Mouse (Mus musculus): Measurements from ENCODE around the gene 3110082I17Rik.
"Not testable (repeated sequence)": the region's sequence is repeated elsewhere in the genome, so short reads cannot be mapped to it uniquely, and the experiment has no call there.

3110082I17Rik gene

DNA sequence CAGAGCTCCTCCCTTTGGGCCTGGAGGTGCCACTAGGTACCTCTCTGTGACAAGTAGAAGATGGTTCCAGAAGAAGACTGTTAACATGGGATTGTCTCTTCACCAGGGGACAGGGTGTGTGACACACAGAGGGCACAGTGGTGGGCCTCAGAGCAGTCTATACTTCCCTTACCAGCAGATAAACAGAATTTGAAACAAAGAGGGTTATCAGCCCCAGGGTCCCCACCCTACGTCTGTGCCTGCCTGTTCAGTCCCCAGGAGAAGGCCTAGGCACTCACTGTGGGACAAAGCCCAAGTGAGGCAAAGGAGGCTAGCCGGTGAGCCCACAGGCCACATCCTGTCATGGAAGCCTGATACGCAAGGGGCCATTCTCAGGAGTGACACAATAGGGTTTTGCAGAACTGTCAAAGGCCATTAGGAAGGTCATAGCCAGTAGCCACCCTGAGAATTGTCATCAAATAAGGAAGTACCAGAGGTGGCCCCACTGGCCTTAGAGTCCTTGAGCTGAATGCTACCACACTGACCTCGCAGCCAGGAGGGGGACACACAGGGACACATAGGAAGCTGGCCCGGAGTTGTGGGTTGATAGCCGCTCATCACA lies 55.4 kb downstream of the 3110082I17Rik start, which contains the start of gene C130050O18Rik:
Gene C130050O18Rik, plus strand, starts transcription at position 480 of the 601 bp plus-strand sequence.
- in situ Hi-C loops (cut with MboI; ENCODE audit: low pct_unique_long_range_greater_than_20kb in 1 of 2, low sequenced_read_pairs in 2 of 2, unreplicated experiment in 1 of 2): no loop called here

- in situ Hi-C loops (cut with MboI; ENCODE audit: low pct_unique_long_range_greater_than_20kb in 1 of 2, low sequenced_read_pairs in 2 of 2, unreplicated experiment in 1 of 2): no loop called here
Observed at GRCm38 (mm10) chr5:139403692-139404260, 56.6 kb downstream of the 3110082I17Rik start.

DNA sequence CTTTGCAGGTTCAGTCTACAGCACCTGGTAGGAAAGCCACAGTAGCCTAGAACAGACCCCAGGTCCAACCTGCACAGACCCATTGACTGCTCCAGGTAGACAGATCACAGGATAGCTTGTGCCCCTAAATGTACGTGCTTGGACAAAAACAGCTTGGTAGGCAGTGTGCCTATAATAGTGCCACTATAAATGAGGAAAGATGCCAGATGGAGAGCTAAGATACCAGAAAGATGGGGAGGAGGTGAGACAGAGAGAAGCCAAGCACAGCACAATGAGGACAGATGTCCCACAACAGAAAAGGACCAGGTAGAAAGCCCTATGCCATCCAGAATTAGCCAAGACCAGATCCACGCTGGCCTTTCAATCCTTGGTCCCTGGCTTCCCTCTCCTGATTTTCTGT lies 58.2 kb downstream of the 3110082I17Rik start:
- in situ Hi-C loops (cut with MboI; ENCODE audit: low pct_unique_long_range_greater_than_20kb in 1 of 2, low sequenced_read_pairs in 2 of 2, unreplicated experiment in 1 of 2): no loop called here

- in situ Hi-C loops (cut with MboI; ENCODE audit: low pct_unique_long_range_greater_than_20kb in 1 of 2, low sequenced_read_pairs in 2 of 2, unreplicated experiment in 1 of 2): no loop called here
Observed at GRCm38 (mm10) chr5:139399991-139400390, 60.3 kb downstream of the 3110082I17Rik start.

DNA sequence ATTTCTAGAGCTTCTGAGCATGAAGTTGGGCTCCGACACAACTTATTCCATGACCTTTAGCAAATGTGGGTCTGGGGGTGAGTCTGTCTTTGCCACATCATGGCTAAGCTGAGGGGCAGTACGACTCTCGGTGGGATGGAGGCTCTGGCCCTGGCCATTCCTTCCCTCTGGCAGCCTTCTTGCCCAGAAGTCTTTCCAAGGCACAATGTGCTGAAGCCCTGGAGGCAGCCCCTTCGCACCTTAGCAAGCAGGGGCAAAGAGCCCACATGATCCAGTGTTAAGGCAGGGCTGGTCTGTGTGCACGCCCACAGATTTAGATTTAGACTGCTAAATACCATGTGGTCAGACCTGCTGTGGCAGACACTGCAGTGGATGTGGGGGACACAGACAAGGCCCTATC lies 61.5 kb downstream of the 3110082I17Rik start:
- in situ Hi-C loops (cut with MboI; ENCODE audit: low pct_unique_long_range_greater_than_20kb in 1 of 2, low sequenced_read_pairs in 2 of 2, unreplicated experiment in 1 of 2): no loop called here

DNA sequence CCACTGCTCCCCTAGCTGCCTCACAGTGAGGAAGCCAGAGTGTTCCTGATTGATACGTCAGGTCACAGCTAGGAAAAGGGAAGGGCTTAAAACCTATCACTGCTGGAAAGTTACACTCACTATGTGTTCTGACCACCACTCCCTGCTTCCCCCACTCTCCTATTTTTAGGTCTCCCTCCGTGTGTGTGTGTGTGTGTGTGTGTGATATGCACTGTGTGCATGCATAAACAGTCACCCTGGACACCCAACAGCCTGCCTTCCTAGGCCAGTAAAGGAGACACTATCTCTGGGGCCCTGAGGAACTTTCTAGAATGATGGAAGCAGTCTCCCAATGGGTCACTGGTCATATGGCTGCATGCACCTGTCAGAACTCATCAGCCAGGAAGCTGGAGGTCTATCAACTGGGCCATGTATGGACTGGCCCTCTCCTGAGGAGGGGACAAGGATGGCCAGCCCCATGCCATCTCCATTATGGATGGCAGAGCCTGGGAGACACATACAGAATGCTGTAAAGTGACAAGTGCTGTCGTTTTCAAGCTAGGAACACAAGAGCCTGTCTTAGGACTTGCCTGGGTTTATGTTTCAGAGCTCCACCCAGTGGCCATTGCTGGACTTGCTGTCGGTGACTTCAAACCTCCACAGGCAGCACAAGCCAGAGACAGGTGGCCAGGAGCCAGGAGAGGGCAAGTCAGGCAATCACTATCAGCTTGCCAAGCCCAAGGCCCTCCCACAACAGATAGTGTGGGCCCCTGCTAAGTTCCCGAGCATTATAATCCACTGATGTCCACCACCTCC lies 62.2 kb downstream of the 3110082I17Rik start:
- in situ Hi-C loops (cut with MboI; ENCODE audit: low pct_unique_long_range_greater_than_20kb in 1 of 2, low sequenced_read_pairs in 2 of 2, unreplicated experiment in 1 of 2): no loop called here

GRCm38 (mm10) chr5:139397359-139397916 lies 62.9 kb downstream of the 3110082I17Rik start:
- in situ Hi-C loops (cut with MboI; ENCODE audit: low pct_unique_long_range_greater_than_20kb in 1 of 2, low sequenced_read_pairs in 2 of 2, unreplicated experiment in 1 of 2): no loop called here

GRCm38 (mm10) chr5:139395528-139395927 lies 64.8 kb downstream of the 3110082I17Rik start:
- in situ Hi-C loops (cut with MboI; ENCODE audit: low pct_unique_long_range_greater_than_20kb in 1 of 2, low sequenced_read_pairs in 2 of 2, unreplicated experiment in 1 of 2): no loop called here

- in situ Hi-C loops (cut with MboI; ENCODE audit: low pct_unique_long_range_greater_than_20kb in 1 of 2, low sequenced_read_pairs in 2 of 2, unreplicated experiment in 1 of 2): no loop called here
Observed at GRCm38 (mm10) chr5:139394399-139394798, 65.9 kb downstream of the 3110082I17Rik start.

DNA sequence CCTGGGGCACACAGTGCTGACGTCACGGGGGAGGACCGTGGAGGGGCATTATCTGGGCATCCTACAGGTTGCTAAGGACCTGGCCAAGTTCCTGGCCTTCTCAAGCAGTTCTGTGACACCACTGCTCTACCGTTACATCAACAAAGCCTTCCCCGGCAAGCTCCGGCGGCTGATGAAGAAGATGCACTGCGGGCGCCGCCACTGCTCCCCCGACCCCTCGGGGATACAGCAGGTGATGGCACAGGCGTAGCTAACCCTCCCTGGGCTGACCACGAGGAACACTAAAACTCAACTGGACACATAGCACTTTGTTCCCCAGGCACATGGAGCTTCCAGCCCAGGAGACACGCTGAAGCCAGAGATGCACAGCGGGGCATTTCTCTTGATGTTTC lies 67.1 kb downstream of the 3110082I17Rik start:
- in situ Hi-C loops (cut with MboI; ENCODE audit: low pct_unique_long_range_greater_than_20kb in 1 of 2, low sequenced_read_pairs in 2 of 2, unreplicated experiment in 1 of 2): no loop called here

DNA sequence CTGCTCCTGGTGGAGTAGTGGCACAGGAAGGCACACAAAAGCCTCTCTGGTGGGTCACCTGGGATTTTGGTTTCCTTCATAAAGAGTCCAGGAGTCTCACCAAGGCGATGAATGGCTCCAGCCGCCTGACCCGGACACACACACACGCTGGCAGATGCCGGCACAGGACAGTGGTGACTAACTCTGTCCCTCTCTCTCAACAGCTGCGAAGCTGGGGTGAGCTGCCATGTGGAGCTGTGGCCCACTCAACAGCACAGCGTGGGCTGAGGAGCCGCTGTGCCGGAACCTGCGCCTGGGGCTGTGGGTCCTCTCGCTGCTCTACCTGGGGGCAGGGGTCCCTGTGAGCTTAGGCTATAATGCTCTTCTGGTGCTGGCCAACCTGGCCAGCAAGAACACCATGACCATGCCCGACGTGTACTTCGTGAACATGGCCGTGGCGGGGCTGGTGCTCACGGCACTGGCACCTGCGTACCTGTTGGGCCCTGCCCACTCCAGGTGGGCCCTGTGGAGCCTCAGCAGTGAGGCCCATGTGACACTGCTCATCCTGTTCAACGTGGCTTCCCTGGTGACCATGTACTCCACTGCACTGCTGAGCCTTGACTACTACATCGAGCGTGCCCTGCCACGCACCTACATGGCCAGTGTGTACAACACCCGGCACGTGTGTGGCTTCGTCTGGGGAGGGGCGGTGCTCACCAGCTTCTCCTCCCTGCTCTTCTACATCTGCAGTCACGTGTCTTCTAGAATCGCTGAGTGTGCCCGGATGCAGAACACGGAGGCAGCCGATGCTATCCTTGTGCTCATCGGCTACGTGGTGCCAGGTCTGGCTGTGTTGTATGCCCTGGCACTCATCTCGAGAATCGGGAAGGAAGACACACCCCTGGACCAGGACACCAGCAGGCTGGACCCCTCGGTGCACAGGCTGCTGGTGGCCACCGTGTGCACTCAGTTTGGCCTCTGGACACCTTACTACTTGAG lies 67.8 kb downstream of the 3110082I17Rik start:
- in situ Hi-C loops (cut with MboI; ENCODE audit: low pct_unique_long_range_greater_than_20kb in 1 of 2, low sequenced_read_pairs in 2 of 2, unreplicated experiment in 1 of 2): no loop called here

GRCm38 (mm10) chr5:139391309-139391990 lies 68.9 kb downstream of the 3110082I17Rik start:
- in situ Hi-C loops (cut with MboI; ENCODE audit: low pct_unique_long_range_greater_than_20kb in 1 of 2, low sequenced_read_pairs in 2 of 2, unreplicated experiment in 1 of 2): no loop called here

DNA sequence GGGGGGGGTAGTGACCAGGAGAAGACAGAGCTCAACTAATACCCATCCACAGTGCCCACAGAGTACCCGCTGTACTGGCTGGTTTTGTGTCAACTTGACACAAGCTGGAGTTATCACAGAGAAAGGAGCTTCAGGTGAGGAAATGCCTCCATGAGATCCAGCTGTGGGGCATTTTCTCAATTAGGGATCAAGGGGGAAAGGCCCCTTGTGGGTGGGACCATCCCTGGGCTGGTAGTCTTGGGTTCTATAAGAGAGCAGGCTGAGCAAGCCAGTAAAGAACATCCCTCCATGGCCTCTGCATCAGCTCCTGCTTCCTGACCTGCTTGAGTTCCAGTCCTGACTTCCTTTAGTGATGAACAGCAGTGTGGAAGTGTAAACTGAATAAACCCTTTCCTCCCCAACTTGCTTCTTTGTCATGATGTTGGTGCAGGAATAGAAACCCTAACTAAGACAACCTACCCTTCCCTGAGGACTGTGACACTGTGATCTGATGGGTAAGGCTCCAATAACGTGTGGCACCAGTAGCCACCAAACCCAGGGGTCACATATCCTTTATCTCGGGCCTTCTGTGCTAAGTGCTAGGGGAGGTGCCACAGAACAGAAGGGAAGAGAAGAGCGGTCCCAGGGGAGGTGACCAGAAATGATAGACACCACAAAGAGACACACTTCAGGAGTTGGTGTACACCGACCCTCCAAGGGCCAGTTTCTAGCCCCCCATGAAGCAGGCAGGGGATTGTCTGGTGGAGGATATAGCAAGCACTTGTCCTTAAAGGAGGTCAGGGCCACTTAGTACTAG lies 69.8 kb downstream of the 3110082I17Rik start:
- in situ Hi-C loops (cut with MboI; ENCODE audit: low pct_unique_long_range_greater_than_20kb in 1 of 2, low sequenced_read_pairs in 2 of 2, unreplicated experiment in 1 of 2): not testable (repeated sequence)

GRCm38 (mm10) chr5:139389676-139390061 lies 70.7 kb downstream of the 3110082I17Rik start:
- in situ Hi-C loops (cut with MboI; ENCODE audit: low pct_unique_long_range_greater_than_20kb in 1 of 2, low sequenced_read_pairs in 2 of 2, unreplicated experiment in 1 of 2): no loop called here

GRCm38 (mm10) chr5:139388694-139389675 lies 71.3 kb downstream of the 3110082I17Rik start:
- in situ Hi-C loops (cut with MboI; ENCODE audit: low pct_unique_long_range_greater_than_20kb in 1 of 2, low sequenced_read_pairs in 2 of 2, unreplicated experiment in 1 of 2): no loop called here

GRCm38 (mm10) chr5:139388195-139388570 lies 72.1 kb downstream of the 3110082I17Rik start:
- in situ Hi-C loops (cut with MboI; ENCODE audit: low pct_unique_long_range_greater_than_20kb in 1 of 2, low sequenced_read_pairs in 2 of 2, unreplicated experiment in 1 of 2): no loop called here

Data from mouse embryonic stem cell (cell line).